Mouse (Mus musculus): ENCODE measurements around the gene Eno1. TPM values are rescaled to one million over a fixed set of nuclear protein-coding genes. Genes with fewer than 3 reads are reported as not detected.
"Not testable (repeated sequence)": the region's sequence is repeated elsewhere in the genome, so short reads cannot be mapped to it uniquely, and the experiment has no call there.

Gene Eno1
- total RNA-seq, 4 experiments from 2014 or later, result 203 to 424 (median 307) TPM

DNA sequence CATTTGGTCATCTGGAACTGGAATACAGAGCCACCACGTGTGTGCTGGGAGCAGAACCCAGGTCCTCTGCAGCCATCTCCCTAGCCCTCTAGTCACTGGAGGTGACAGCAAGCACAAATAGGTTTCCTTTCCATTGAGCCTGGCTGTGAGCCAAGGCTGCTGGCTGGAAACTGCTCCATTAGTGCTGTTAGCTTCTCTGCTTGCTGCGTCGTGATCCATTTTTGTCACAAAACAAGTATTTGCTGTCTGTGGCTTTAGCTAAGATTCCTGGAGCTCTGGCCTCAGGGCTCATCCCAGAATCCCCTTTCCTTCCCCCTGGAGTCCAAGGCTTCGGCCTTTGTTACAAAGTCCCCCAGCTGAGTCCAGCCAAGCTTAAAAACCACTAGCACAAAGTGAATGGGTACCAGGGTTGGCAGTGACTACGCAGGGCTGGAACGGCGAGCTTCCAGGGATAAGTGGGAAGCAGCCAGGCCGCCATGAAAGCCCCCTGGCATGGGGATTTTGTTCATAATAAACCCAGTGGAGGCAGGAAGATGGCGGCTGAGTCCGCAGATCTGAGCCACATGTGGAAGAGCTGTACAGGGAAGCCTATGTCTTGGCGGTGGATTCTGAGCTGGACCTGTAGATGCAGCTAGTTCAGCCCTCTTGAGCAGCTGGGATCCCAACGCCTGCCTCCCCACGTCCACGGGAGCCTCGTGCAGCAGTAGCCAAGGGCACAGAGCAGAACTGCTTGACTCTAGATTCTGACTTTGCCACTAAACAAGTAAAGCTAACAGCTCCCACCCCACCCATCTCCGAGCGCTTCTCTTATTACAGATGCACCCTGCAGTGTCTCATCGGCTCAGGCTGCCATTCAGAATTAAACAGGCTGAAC is 14.3 kb downstream of the Eno1 start:
- DNase-seq, result no peak

- no peak for DNase-seq
Measured at GRCm38 (mm10) chr4:150254416-150254815, 17.9 kb downstream of the Eno1 start.

- DNase-seq, result no peak
Measured at GRCm38 (mm10) chr4:150255181-150255580, 18.7 kb downstream of the Eno1 start.

DNA sequence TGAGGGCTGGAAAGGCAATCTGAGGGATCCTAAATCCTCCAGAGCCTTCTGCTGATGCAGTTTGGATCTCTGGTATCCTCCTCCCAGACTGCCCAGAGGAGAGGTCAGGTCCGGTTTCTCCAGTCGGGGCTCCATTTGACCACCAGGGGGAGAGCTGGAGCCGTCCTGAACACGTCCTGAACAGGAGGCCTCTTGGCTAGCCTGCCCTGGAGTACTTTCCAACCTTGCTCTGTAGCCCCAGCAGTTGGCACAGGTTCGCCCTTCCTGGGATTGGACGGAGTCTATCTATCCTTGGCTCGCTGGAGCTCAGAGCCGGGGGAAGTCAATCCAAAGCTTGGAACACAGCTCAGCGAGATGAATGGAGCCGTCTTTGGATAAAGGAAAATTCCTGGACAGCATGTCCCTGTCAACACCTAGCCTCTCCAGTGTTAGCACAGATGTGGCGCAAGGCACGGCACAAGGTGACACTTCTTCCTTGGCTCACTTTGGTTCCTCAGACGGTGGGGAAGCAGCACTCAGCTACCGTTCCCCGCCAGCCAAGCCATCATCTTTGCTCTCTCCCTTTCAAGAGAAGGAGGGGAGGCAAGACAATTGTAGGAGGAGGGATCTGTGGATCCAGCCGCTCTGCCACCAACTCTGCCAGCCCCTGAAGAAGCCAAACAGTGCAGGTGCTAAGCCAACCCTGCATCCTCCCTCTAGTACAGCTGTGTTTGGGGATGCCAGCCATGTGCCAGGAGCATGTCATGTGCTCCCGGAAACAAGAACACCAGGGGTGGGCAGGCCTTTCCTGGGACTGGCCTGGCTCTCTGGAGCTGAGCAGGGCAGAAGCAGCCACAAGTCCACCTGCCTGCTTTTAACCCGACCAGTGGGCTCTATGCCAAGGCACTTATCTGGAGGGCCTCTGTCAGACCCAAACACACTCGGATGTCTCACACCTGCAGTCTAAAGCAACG is 21.0 kb downstream of the Eno1 start:
- peak; percentile 70 for DNase-seq

DNA sequence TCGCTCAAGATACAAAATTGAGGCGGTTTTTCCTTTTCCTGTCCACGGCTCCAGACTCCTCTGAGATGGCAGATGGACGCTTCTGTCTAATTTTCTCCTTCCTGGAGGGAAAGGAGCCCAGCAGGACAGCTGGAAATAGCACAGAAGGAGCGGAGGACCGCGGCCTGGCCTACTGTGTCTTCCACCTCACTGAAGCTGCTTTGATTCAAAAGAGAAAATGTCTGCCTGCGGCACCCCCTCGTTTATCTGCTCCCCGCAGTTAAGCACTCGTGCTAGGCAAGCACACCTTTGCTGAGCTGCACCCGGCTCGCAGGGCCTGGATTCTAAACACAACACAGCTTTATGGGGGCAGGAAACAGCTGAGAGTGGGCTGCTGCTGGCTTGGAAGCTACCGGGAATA is 21.9 kb downstream of the Eno1 start:
- DNase-seq, result no peak

DNA sequence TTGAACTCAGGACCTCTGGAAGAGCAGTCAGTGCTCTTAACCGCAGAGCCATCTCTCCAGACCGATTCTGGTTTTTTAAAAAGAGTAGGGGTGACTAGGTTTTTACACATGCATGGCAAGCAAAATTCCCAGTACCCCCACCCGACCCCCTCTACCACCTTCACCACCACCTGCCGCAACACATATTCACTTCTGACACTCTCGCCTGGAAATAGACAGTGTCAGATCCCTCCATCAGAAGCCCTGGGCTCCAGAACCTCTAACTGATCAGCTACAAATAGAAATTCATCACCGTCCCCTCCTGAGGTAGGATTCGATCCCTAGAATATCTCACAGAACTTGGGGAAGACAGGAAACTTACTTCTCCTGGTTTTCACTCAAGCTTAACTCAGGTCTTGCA is 23.1 kb downstream of the Eno1 start:
- DNase-seq, result no peak

DNA sequence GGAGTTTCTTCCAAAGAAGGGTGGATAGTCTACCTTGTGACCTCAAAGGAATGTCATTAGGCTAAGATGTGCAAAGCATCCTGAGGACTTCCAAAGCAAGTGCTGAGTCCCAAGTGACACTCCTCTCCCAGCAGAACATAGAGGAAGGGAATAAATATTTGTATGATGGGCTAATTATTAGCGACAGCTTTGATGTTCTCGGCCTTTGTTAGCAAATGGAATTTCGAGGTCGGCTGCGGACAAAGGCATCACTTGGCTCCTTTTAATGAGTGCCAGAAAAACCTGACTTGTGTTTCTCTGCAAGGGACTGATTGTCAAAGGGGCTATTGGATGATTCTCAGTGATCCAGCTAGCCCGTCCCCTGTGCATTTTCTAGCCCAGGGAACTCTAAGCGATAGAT is 23.6 kb downstream of the Eno1 start:
- DNase-seq, result no peak

DNA sequence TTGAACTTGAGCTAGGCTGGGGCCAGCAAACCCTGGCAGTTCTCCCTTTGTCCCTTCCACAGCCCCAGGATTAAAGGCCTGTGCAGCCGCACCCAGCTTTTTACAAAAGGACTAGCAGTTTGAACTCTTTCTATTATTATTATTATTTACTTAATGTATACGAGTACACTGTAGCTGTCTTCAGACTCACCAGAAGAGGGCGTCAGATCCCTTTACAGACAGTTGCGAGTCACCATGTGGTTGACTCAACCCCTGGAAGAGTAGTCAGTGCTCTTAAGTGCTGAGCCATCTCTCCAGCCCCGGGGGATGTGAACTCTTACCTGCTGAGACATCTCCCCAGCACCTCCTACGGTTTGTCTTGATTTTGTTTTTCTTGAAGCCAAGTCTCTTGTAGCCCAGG is 24.2 kb downstream of the Eno1 start:
- no peak for DNase-seq

DNA sequence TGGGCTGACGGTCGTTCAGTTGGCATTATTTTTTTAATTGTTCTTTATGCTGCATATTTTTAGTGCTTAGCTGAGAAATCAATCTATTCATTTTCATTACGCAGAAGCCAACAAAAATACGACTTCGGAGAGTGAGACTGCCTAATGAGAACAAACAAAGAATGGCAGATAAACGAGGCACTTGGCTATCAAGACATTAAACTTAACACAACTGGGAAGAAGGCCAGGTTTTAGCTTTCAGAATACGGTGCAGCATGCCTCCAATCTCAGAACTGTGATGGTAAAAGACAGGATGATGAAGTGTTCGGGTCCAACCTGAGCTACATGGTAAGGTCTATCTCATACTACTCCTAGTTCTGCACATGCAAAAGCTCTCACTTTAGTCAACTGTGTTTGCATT is 25.8 kb downstream of the Eno1 start:
- DNase-seq, result no peak

DNA sequence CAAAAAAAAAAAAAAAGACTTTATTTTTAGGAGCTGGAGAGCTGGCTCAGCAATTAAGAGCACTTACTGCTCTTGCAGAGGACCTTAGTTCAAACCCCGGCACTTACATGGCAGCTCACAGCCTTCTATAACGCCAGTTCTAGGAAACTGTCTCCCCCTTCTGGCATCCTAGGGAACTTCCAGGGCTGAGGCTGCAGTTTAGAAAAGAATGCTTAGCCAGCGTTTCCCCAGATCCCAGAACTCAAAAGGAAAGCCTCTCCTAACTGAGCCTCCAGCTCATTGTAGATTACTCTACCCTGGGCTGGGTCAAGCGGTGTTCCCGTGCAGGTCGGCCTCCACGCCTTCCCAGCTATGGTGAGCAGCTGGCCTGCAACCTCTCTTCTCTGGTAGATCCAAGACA is 28.4 kb downstream of the Eno1 start:
- DNase-seq, result no peak

GRCm38 (mm10) chr4:150265471-150265870 is 28.9 kb downstream of the Eno1 start:
- DNase-seq, result no peak

DNA sequence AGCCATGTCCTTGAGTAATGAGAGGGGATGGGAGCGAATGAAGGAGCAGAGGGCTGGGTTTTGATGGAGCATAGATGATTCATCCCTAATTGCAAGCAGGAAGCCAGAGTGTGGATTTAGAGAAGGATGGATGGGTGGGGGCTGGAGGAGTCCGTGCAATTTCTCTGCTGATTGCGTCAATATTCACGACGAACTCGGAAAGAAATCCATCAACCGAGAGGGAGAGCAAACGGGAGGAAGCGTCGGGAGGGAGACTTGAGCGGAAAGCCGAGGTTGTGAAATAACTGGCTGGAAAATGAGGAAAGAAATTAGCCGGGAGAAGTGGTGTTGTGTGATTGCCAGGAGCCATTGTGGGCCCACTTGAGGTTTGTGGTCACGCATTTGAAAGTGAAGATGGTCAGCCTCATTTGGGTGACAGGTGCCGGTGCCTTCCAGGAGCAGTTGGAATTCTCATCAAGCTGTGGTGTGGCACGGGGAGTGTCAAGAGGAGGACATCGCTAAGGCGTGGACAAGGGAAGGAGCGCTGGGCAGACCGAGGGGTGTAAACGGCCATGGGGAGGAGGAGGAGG is 30.2 kb downstream of the Eno1 start:
- no peak for DNase-seq

GRCm38 (mm10) chr4:150268674-150269653 is 32.4 kb downstream of the Eno1 start:
- no peak for DNase-seq

DNA sequence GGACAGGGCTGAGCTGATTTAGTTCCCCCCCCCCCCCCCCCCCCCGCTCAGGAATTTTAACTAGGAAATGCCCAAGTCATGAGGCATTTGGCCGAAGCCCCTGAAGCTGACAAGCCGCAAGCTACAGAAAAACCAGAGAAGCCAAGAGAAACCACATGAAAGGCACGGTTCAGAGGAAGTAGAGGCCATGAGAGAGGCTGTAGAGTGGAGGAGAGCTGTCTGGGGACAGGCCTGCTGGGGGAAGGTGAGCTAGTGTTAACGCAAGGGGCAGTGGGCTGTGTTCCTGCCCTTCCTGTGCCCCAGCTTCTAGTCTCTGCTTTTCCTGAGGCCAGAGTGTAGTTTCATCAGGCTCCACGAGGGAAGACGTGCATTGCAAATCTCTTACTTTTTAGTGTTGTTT is 33.2 kb downstream of the Eno1 start:
- no peak for DNase-seq

- DNase-seq, result not testable (repeated sequence)
Measured at GRCm38 (mm10) chr4:150270718-150271117, 34.2 kb downstream of the Eno1 start.

- no peak for DNase-seq
Measured at GRCm38 (mm10) chr4:150272725-150273124, 36.2 kb downstream of the Eno1 start.

- no peak for DNase-seq
Measured at GRCm38 (mm10) chr4:150275531-150275930, 39.0 kb downstream of the Eno1 start.

- DNase-seq, result not testable (repeated sequence)
Measured at GRCm38 (mm10) chr4:150279336-150279735, 42.8 kb downstream of the Eno1 start.

- no peak for DNase-seq
Measured at GRCm38 (mm10) chr4:150280002-150280401, 43.5 kb downstream of the Eno1 start.

GRCm38 (mm10) chr4:150280459-150280858 is 43.9 kb downstream of the Eno1 start:
- no peak for DNase-seq

DNA sequence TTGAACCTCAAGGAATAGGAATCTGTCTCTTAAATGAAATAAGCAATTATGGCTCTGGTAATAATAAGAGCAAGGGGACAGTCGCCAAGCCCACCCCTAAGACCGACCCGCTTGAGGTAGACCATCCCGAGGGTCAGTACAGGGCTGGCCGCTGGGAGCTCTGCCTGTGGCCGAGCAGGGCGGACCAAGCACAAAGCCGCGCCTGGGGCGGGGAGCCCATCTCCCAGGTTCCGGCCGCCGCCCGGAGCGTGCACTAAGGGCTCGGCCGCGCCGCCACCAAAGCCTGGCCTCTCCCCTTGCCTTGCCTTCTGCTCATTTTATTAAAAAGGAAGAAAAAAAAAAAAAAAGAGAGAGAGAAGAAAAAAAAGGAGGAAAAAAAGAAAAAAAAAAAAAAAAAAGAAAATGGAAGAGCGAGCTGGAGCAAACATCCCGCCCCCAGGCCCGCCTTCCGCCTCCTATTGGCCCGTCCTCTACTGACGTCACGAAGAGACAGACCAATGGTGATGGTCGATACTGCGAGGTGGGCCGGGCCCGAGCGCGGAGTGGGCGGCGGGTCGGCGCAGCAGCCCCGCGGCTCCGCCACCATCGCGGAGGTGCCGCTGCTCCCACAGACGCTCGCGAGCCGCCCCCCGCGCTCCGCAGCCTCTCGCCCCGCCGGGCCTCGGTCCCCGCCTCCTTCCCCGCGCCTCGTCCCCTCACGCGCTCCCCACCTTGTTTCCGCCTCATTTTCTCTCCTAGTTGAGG is 44.7 kb downstream of the Eno1 start, which contains the start of gene Rere:
Rere (plus strand) TSS at position 629 of the 744 bp plus-strand sequence.
- peak; percentile 96 for DNase-seq
